Mouse (Mus musculus) adrenal gland, postnatal 36 days (tissue): Measurements from ENCODE around the gene Dnmt3a. TPM values are rescaled to one million over a fixed set of nuclear protein-coding genes. Genes with fewer than 3 reads are reported as not detected.

Source experiments
- DNase-seq, 2 experiments: peaks; one replicate each; pipeline ENCODE4 v3.0.0; 2021; ENCODE audit warnings: mixed read lengths in 1 of 2
- long read RNA-seq, 2 experiments: library from polyadenylated mRNA; stranded (forward); transcript quantifications; one replicate each; pipeline ENCODE4 v2.0.0; 2021; ENCODE audit warnings: borderline sequencing depth in 2 of 2
- total RNA-seq, 2 experiments: library from RNA; stranded (reverse); gene quantifications; 2 replicates each; pipeline ENCODE4 v1.2.3; 2021

Gene Dnmt3a
- 10 to 100 TPM; 51.6 to 52.4 TPM for total RNA-seq
- long read RNA-seq, experiment 1, full-length matches to known transcripts, result 2 of 15 reads
- long read RNA-seq, experiment 1, partial matches to known transcripts, result 8 of 15 reads
- long read RNA-seq, experiment 1, other reads (novel, unspliced or antisense), result 5 of 15 reads
- long read RNA-seq, experiment 2, partial matches to known transcripts, result 1 of 6 reads
- long read RNA-seq, experiment 2, other reads (novel, unspliced or antisense), result 4 of 6 reads

DNA sequence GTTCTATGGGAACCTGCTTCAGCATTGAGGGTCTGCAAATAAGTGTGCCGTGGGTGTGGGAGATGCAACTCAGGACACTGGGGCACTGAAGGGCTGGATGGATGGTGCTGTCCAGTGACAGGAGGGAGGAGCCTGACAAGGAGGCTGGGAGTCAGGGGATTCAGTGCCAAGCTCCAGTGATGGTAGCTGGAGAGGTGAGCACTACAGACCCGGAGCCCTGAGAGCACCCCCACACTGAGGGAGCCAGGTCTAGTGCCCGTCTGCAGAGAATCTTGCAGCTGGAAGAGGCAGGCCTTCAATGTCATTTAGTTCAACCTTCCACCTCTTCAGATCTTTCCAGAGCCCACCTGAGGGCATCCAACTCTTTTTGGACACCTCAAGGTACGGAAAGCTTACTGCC is at the start of gene Dnmt3a:
Gene Dnmt3a (plus strand): TSS at position 156 of the 400 bp plus-strand sequence.
- no peak for DNase-seq

DNA sequence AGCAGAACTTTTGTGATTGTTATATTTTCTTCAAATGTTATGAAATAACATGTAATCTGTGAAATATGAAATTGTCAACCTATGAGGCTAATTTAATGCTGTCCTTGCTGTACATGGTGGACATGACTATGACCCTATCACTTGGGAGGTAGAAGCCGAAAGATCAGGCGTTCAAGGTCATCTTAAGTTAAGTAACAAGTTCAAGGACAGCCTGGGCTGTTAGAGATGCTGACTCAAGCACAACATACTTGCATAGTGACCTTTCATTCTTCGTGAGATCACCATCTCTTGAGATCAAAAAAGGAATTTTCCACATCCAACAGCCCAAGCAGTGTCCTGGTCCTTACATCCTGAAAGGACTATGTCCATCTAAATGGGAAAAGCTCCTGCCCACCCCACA is 49.6 kb upstream of the Dnmt3a start:
- DNase-seq, result peak in 1 of 2 experiments; percentile 8

DNA sequence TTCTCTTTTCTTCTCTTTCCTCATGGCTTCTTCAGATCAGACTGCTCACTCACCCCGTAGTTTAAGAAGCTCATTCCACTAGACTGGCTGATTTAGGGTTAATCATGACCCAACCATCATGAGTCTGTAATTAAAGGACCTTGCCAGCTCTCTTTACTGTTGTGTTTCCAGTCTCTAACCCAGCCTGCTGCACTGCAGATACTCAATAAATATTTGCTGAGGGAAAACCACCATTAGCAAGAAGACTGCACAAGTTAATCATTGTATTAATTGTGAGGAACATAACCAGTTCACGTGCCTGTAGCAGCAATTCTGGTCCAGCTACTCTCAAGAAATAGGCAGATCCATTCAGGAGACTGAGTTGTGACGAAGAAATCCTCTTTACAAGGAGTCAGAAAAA is 47.7 kb upstream of the Dnmt3a start:
- no peak for DNase-seq

DNA sequence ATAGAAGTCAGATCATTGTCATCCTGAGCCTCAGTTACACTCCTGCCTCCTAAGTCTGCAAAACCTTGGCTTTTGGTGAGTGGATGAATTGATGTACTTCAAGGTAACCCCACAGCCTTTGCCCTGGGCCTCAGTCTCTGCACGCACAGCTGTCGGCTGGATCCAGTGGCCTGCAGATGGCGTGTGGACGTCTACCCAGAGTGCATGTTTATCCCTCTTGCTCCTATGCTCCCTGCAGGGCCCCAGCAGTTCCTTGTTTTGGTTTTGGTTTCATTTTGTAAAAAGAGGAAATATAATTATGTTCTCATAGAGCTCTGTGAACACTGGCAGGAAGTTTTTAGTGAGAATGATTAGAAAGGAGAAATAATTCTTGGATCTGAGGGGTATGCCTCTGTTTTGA is 46.4 kb upstream of the Dnmt3a start:
- peak; percentile 60 to 72 for DNase-seq

DNA sequence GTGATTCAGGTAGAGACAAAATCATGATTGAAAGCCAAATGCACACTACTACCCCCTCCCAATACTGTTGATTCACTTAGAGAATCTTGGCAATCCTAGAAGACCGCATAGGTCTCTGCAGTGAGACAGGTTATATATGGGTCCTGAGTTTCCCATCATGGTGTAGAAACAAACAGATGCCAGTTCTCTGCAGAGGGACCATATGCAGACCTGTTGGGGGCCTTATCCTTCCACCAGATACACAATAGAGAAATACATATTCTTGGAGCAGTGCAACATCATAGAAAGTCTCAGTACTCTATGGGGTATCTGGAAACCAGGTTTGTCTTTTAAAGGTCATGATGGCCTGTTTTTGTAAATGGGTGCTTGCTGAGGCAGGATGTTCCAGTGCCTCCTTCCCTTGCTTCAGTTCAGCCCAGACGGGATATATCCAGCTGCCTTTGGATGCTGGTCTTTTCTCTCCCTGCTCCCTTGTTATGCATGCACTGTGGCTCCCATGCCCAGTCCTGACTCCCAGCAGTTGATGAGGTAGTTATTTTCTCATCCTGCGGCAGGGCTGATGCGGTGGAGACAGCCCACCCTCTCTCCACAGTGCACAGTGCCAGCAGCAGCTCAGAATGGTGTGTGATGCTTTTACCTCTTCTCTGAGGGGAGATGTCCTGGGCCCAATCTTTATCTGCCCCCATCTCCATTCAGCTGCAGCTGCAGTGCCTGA is 44.8 kb upstream of the Dnmt3a start:
- DNase-seq, result no peak

DNA sequence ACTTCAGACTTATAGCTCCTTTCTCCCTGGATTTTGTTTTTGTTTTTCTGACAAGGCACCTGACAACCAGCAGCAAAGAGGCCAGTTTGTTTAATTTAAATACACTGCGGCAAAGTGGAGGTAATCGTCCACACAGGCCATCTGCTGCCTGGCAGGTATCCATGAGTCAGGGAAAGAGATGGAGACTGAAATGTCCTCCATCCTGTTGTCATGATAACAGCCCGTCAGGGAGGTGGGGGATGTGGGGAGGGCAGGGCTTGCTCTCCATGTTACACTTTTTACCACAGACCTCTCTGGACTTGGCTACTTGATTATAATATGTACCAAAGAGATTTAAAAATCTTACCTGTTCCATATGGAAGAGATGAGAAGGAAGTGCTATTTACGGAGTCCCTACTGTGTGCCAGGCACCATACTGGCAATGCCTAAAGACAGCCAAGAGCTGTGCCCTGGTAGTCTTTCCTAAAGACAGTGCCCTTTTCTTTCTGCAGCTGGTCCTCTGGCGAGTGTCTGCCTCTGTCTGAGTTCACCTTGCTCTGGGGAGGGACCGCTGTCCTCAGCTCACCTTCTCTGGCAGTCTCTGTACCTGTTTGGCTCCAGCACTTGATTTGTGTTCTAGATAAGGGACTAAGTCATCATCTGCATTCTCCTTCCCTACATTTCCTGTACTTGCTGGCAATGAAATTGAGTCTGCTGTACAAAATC is 44.1 kb upstream of the Dnmt3a start:
- DNase-seq, result no peak

DNA sequence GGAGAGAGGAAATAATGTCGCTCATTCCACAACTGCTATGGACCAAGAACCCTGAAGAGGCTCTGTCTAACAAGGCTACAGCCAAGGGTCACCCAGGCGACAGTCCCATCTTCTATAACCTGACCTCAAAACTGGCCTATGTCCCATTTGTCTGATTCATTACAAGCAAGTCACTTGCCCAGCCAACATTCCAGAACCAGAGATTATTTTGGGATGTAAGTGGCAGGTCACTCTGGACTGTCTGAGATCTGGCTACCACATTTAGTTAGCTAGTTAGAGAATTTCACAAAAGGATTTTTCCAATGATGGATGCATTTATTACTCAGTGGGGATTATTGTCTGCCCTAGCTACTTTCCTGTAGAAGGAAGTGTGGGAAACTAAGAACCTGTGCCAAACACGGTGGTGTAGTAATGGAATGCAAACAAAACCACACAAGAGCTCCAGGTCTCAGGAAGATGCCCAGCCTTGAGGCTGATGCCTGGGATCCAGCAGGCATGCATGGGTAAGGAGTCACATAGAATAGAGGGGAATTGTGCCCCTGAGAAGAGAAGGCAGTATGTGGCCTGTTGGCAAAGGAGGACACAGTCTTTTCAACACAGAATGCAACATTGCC is 41.5 kb upstream of the Dnmt3a start:
- DNase-seq, result peak; percentile 22 to 45

DNA sequence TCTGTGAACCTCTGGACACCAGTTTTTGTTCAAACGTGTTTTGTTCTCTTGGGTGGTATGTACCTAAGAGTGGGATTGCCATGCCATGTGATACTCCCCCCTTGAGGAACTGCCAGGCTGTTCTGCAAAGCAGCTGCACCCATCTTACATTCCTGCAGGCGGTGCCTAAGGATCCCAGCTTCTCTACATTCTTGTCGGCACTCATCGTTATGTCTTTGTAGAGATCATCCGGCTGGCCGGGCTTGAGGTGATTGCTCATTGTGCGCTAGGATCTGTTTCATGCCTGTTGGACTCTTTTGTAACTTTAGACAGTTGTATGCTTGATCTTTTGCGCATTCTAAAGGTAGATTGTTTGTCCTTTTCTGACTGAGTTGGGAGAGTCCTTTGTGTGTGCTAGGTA is 38.4 kb upstream of the Dnmt3a start:
- DNase-seq, result no peak

DNA sequence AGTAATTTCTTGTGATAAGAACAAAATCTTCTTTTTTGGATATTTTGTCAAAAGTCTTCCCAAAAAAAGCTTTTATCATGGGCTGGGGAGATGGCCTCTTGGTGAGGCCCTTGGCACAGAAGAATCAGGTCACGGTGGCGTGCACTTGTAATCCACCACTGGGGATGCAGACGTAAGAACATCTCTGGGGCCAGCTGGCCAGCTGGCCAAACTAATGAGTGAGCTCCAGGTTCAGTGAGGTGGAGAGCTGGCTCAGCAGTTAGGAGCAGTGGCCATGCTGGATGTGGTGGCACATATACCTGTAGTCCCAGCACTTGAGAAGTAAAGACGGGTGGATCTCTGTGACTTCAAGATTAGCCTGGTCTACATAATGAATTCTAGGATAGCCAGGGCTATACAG is 37.4 kb upstream of the Dnmt3a start:
- DNase-seq, result no peak

DNA sequence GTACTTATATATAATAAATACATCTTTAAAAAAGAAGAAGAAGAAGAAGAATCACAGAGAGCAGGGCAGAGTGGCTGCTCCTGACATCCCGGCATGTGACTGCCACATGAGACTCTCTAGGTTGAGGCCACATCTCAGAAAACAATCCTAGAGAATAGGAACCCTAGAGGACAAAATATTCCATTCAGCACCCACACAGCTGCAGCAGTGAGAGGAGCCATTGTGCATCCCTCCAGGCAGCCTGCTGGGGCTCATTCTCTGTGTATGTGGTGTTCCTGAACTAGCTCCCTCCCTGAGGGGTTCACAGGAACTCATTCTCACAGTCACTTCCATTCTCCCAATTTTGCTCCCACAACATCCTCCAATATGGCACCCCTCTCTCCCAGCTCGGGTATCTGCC is 35.3 kb upstream of the Dnmt3a start:
- no peak for DNase-seq

DNA sequence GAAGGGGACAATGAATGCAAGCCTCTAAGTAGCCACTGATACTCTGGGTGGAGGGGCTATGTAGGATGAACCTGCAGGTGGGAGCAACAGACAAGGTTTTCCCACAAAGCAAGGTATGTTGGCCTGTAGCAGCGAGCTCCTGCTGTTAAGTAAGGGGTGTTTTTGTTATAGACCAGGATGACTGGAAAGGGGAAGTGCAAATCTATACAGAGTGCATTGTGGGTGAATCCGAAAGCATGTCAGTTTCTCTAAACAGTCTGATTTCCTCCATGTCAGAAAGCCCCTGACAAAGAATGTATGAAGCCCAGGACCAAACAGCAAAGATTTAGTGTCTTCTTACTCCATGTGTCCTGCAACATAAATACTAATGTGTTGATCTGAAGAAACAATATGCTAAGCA is 34.7 kb upstream of the Dnmt3a start:
- DNase-seq, result no peak

DNA sequence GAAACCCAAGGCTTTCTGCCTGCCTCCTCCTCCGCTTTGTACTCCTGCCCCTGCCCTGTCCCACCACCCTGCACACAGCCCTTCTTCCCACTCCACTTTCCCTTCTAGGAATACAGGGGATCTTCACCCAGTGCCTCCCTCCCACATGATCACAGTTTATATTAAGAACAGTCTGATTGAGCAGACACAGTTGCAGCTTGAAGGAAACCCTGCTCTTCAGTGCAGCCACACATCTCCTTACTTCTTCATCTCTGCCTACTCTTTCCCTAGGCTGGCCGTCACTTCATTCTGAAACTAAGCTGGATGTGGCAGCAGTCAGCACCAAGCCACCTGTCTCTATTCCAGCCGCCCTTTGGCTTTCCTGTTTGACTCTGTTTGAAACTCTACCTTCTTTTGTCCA is 32.2 kb upstream of the Dnmt3a start:
- no peak for DNase-seq

DNA sequence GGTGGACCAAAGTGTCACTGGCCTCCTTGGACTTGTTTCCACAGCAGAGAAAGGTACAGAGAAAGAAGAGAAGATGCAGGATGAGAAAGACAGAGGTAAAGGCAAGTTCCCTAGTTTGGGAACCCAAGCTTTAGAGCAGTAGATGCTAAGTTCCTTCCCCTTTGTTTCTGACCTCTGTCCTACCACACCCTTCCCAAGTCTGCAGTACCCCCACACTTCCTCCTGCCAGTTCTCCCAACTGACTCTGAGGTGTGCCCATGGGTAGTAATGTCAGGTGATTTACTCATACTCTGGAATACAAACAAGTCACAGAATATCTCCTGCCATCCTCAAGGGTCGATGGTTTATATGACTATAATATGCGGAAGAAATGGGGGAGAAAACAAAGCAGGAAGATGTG is 29.8 kb upstream of the Dnmt3a start:
- no peak for DNase-seq

DNA sequence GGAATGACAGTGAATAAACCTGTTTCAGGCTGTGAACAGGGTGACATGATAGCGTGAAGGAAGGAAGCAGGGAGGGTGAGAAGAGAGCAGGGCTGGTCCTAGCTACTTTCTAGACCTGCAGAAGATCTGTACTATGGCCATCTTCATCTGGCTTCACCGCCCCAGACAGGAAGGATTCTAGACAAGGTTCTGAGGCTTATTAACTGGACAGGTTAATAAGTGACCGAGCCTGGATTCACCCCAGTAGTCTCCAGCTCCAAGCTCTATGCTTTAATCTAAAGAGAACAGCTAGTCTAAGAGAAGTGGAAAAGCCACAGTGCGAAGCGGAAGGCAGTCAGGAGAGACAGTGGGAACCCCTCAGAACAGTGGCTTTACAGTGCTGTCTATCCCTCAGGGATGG is 28.1 kb upstream of the Dnmt3a start:
- no peak for DNase-seq

DNA sequence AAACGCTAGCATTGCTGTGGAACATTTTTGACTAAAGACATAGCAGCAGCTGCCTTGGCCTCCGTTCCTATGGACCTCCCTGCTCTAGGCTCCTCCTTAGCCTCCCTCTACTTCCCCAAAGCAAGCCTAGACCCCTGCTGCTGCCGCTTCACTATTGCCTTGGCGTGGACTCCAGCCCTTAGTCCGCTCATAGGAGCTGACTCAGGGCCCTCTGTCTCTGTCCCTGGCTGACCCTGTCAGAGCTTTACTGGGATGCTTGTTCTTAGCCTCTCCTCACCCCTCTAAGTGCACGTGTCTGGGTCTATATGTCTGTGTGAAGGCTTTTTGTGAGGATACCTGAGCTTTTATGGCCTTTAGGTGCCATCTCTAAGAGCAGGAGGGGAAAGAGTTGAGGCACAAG is 27.5 kb upstream of the Dnmt3a start:
- no peak for DNase-seq

DNA sequence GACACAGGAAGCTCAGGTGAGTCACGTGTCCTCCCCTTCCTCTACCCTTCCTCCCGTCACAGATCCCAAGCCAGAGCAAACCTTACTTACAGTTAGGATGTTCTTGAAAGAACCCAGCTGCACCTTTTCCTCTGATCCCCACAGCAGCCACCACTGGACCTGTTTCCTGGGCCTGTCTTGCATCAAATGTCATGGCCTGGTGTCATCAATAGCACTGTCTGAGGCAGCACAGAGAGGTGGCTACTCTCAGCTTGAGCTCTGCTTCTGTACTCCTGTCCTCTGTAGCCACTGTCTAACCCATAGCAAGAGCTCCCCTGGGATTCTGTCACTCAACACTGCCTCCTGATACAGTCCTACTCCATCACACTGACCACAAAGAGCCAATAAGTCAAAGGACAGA is 26.2 kb upstream of the Dnmt3a start:
- no peak for DNase-seq

DNA sequence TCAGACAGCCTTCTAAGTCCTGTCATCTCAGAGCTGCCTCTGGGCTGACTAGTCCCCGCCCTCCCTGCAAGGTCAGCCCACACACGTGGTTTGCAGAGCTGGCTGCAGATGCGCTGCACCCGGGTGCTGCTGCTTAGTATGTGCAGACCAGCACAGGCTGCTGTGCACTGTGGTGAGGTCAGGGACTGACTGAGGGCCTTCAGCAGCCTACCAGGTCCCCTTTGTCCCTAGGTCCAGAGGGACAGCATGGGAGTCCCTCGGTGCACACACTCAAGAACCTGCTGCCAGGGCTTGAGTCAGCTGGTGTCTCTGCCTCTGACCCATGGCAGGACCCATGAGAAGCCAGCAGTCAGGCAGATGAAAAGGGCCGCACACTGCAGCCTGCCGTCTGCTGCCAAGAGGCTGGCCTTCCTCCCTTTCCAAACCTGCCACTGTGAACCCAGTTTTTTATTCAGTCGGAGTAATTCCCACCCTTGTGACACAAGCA is 25.4 kb upstream of the Dnmt3a start:
- peak; percentile 89 to 91 for DNase-seq

DNA sequence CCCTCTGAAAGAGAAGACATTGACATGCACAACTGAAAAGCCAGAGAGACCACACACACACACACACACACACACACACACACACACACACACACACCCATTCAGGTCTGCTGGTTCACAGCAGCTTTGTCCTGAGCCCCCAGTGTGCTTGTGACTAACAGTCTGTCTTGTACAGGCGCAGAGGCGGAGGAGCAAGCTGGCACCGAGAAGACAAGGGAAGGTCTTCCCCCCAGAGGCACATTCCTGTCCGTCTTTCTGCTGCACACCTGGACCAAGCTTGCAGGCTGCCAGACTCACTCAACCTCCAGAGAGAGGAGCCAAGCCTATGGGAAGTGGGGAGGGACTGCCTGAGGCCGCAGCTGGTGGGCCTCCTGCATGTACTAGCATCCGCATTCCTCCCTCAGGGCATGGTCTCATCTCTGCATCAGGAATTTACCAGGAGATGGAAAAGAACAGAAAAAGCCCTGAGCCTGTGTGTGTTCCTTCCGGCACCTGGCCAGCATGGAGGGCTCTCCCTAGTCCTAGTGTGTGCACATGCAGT is 24.8 kb upstream of the Dnmt3a start:
- DNase-seq, result peak in 1 of 2 experiments; percentile 27

DNA sequence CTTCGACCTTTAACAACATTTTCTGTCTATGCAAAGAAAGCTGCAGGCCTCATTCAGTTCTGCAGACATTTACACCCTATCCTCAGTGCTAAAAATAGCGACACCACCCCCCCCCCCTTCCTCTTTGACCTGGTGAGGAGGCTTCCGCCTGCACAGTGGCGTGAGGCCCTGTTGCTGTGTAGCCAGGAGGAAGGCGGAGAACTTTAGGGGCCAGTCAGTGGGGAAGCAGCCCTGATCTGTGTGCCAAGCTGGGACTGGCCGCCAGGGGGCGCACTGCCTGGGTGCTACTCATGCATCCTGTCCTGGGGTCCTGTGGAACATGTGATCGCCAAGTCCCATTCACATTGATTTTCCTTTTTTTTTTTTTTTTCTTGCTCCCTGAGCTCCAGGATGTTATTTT is 24.3 kb upstream of the Dnmt3a start:
- DNase-seq, result peak; percentile 91 to 96

DNA sequence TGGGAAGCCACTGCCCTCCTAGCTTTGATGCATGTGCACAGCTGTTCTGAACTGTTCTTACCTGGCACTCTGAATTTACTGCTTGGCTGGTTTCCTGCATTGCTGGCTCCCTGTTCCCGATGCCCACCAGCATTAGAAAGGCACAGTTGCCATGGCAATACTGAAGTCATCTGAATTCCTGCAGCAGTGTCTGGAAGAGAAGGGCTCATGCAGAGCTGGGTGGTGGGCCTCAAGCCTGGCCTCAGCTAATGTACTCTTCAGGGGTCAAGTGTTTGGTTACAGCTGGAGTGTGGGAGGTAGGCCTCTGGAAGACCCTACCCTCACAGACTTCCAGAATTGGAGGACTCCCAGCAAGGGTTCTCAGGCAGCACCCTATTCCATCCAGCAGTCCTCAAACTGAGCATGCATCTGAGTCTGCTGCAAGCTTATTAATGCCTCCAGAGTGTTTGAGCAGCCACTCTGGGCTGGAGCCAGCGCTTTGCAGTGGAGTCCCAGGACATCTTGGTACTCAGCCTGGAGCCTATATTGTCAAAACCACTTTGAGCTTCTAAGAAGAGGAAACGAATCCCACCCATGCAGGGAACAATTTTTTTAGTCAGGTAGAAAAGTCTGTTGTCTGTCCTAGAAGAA is 22.5 kb upstream of the Dnmt3a start:
- DNase-seq, result no peak

DNA sequence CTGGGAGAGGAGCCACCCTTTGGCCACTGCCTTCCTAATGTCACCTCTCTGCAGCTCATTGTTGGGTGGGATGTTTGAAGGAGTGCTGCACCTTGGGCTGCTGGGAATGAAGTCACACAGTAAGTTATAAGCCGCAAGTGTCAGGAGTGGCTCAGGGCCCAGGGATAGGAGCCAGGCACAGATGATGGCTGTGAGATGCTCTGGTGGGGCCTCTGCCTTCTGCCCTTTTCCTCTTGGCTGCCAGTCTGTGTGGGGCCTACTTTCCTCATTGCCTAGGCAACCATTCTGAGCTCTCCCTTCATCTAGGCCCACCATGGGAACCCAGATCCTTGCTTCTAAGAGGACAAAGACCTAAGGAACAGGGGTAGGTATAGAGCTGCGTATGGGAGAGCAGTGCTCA is 21.5 kb upstream of the Dnmt3a start:
- no peak for DNase-seq

DNA sequence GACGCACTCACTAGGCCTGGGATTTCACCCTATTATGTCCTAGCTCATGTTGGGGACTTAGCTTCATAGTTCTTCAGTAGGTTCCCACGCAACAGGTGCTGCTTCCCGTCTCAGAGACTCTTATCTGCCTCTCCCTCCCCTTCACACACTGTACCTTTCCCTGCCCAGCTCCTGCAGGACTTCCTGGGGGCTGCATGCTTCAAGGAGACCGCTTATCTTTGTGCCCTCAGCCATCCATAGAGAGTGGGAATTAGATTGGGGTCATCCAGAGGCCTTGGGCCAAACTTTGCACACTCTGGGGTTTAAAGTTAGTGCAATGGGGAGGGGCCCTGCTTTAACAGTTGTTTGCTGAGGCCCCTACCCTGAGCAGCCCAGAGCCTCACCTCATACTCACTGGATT is 21.1 kb upstream of the Dnmt3a start:
- DNase-seq, result no peak
